Mouse (Mus musculus): ENCODE measurements at regions not wholly inside any gene's neighbourhood (a gene's known extent, or its start where the extent isn't known, plus 50 kb on each side); places are given as distances from the start of the nearest gene placed in this dataset.

GRCm38 (mm10) chr1:141926194-141926593, 1680.2 kb downstream of the Kcnt2 start:
- TF ChIP-seq CTCF (IDR thresholded peaks at IDR 0.05): no peak
- DNase-seq (ENCODE audit: extremely low spot score in 1 of 2, low spot score in 2 of 2): no peak
- H3K27ac ChIP-seq: no peak overlapping the region
- H3K4me3 ChIP-seq: no peak overlapping the region
- intact Hi-C loops (cut with DNase I): no loop called here

DNA sequence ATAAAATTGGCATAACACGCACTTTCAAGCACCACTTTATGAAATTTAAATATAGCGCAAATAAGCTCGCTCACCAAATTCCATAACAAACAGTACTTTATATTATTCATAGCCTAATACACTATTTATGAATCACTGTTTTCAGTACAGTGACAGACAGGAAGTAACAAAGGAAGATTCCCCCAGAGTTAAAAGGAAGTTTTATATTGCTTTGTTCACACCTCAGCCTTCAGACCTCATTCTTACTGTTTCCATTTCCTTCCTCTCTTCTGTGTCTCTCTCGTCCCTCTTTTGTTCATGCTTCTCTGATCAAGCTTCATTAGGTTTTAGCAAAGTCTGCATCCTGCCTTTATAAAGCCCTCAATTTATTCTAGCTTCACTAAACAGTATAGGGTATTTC, 1680.8 kb downstream of the Kcnt2 start:
- Histone ChIP-seq H3K27ac (no peak overlapping the region), H3K4me3 (no peak overlapping the region)
- DNase-seq (ENCODE audit: extremely low spot score in 1 of 2, low spot score in 2 of 2): no peak
- TF ChIP-seq CTCF (IDR thresholded peaks at IDR 0.05): no peak
- intact Hi-C loops (cut with DNase I): no loop called here

DNA sequence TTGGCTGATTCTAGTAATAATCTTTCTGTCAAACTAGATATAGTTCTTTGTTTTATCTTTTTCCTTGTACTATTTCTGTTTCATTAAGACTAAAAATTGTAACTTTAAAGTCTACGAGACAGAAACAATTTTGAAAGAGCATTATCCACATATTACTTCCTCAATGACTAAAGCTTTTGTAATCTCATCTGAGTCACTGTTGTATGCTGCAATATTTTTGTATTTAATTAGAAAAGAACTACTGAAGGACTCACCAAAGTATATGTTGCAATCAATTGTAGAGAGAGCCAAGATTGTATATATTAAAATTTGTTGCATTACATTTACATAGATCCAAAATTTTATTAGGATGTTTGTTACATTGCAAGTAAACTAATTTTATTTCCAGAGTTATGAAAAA, 1692.4 kb upstream of the B3galt2 start:
- no peak for TF ChIP-seq CTCF (IDR thresholded peaks at IDR 0.05)
- no peak overlapping the region for H3K4me3 ChIP-seq
- H3K27ac ChIP-seq: no peak overlapping the region
- intact Hi-C loops (cut with DNase I): no loop called here
- DNase-seq (ENCODE audit: extremely low spot score in 1 of 2, low spot score in 2 of 2): no peak

DNA sequence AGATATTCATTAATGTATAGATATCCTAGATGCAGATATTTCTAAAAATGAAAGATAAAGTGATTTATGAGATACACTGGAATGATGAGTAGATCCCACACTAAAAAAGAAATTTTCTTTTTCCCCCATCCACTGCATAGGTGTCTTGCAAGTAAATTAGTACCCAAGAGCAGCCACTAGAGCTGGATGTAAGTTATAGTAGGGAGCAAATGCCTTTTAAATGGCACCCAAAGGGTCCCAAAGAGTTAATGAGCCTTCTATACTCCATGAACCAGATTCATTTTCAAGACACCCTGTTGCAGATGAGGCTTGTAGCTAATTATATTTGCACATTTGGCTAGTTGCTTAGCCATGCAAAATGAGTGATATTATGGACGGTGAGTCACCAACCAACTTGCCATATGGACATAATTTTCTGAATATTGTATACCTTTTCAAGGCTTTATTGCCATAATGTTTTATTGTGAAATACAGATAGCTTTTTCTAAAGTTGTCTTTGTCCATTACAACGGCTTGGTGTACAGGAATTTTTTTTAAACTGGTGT, 1686.1 kb upstream of the B3galt2 start:
- H3K4me3 ChIP-seq: no peak overlapping the region
- DNase-seq (ENCODE audit: extremely low spot score in 1 of 2, low spot score in 2 of 2): no peak
- H3K27ac ChIP-seq: no peak overlapping the region
- intact Hi-C loops (cut with DNase I): loop anchor here (10.0 kb wide), 1 partner anchor 1720 kb away; no protein-coding TSS in a partner anchor
- TF ChIP-seq CTCF (IDR thresholded peaks at IDR 0.05): no peak

DNA sequence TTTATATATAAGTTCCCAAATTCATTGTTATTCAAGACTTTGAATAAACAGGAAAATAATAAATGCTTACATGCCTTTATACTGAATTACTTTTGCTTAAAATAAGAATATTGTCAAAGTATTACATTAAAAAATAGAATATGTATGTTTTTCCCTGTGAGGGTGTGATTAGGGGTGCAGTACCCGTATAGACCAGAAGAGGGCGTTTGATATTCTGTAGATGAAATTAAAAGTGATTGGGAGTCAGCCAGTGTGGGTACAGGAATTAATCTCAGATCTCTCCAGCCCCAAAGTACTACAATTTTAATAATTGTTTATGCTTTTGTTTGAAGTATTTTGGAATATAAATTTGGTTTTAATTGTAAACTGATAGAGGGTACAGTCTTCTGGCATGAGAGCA, 1678.7 kb upstream of the B3galt2 start:
- intact Hi-C loops (cut with DNase I): loop anchor here (10.0 kb wide), 1 partner anchor 1683 kb away; the partner anchor contains the start of gene B3galt2
- Histone ChIP-seq H3K27ac (no peak overlapping the region), H3K4me3 (no peak overlapping the region)
- peak; percentile 76 for TF ChIP-seq CTCF (IDR thresholded peaks at IDR 0.05)
- DNase-seq (ENCODE audit: extremely low spot score in 1 of 2, low spot score in 2 of 2): no peak

DNA sequence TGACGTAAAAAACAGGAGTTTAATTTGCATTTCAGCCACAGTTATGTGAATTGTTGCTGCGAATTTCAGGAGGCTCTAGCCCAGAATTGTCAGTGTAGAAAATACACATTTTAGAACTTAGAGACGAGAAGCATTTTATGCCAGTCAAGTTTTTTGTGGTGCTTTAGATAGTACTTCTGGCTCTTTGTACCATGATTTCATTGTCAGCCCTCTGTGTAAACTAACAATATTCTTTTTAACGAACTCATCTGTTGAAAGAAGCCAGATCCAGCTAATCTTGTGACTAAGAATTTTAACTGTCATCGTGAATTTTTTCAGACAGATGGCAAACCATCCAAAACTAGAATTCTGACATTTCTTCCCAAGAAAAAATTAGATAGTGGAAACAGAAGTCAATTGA, 1672.3 kb upstream of the B3galt2 start:
- DNase-seq (ENCODE audit: extremely low spot score in 1 of 2, low spot score in 2 of 2): no peak
- TF ChIP-seq CTCF (IDR thresholded peaks at IDR 0.05): no peak
- Histone ChIP-seq H3K27ac (peak overlapping the region; percentile 66), H3K4me3 (no peak overlapping the region)
- intact Hi-C loops (cut with DNase I): loop anchor here (10.0 kb wide), 1 partner anchor 1677 kb away; the partner anchor contains the start of gene B3galt2

- Histone ChIP-seq H3K4me3 (no peak overlapping the region), H3K27ac (0 out of 2 replicates have a peak overlapping the region, but pooled peaks have one; percentile 2)
- DNase-seq (ENCODE audit: extremely low spot score in 1 of 2, low spot score in 2 of 2): no peak
- no peak for TF ChIP-seq CTCF (IDR thresholded peaks at IDR 0.05)
- intact Hi-C loops (cut with DNase I): loop anchor here (10.0 kb wide), 1 partner anchor 470 kb away; no protein-coding TSS in a partner anchor
Measured at GRCm38 (mm10) chr1:141974329-141974728, 1666.1 kb upstream of the B3galt2 start.

- Histone ChIP-seq H3K4me3 (no peak overlapping the region), H3K27ac (peak overlapping the region; percentile 67; the same call in 1 of the 2 replicates)
- no peak for DNase-seq (ENCODE audit: extremely low spot score in 1 of 2, low spot score in 2 of 2)
- no peak for TF ChIP-seq CTCF (IDR thresholded peaks at IDR 0.05)
- intact Hi-C loops (cut with DNase I): no loop called here
Measured at GRCm38 (mm10) chr1:141999769-142000168, 1640.7 kb upstream of the B3galt2 start.

DNA sequence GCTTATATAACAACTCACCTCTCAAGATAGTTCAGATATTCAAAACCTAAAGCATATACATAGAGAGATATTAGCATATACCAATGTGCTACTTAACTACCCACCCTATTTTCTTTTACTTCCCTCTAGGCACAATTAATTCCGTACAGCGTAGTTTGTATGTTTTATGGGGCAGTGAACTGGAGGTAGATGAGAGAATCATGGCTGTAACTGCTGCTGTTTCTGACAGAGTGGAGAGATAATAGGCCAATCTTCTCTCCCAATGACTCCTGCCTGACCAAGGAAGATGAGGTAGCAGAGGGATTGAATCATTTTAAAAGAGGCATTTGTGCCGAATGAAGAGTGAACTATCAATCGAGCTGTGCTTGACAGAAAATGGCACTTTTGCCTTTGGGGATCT, 1640.1 kb upstream of the B3galt2 start:
- no peak for TF ChIP-seq CTCF (IDR thresholded peaks at IDR 0.05)

DNA sequence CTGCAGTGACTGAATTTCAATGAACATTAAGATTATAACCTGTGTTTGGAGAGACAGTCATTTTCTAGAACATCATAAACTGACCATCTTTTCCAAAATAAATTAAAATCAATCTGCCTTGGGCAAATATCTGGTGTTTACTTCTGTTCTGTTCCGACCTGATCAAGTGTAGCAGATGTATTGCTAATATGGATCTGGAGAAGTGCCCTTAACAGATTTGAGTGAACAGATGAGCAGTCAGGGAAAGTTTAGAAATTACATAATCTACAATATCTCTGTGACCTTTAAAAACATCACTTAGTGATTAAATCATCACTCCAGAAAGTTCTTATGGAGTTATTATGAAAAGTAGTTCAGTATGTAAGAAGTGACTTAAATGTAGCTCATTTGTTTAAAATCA, 1634.1 kb upstream of the B3galt2 start:
- H3K4me3 ChIP-seq: no peak overlapping the region
- H3K27ac ChIP-seq: no peak overlapping the region
- no peak for DNase-seq (ENCODE audit: extremely low spot score in 1 of 2, low spot score in 2 of 2)
- no peak for TF ChIP-seq CTCF (IDR thresholded peaks at IDR 0.05)
- intact Hi-C loops (cut with DNase I): no loop called here

More for the DNA sequence above, 1640.1 kb upstream of the B3galt2 start:
- intact Hi-C loops (cut with DNase I): no loop called here
- no peak overlapping the region for H3K4me3 ChIP-seq
- DNase-seq (ENCODE audit: extremely low spot score in 1 of 2, low spot score in 2 of 2): no peak
- no peak overlapping the region; the same call in 1 of the 2 replicates for H3K27ac ChIP-seq

GRCm38 (mm10) chr1:142042751-142043150, 1597.7 kb upstream of the B3galt2 start:
- no peak for DNase-seq (ENCODE audit: extremely low spot score in 1 of 2, low spot score in 2 of 2)
- Histone ChIP-seq H3K27ac (no peak overlapping the region), H3K4me3 (no peak overlapping the region)
- TF ChIP-seq CTCF (IDR thresholded peaks at IDR 0.05): no peak
- intact Hi-C loops (cut with DNase I): no loop called here

GRCm38 (mm10) chr1:142055207-142055606, 1585.3 kb upstream of the B3galt2 start:
- peak overlapping the region; percentile 45; the same call in 1 of the 2 replicates for H3K27ac ChIP-seq
- intact Hi-C loops (cut with DNase I): loop anchor here (5.0 kb wide), 1 partner anchor 387 kb away; no protein-coding TSS in a partner anchor
- TF ChIP-seq CTCF (IDR thresholded peaks at IDR 0.05): no peak
- DNase-seq (ENCODE audit: extremely low spot score in 1 of 2, low spot score in 2 of 2): no peak
- H3K4me3 ChIP-seq: no peak overlapping the region

Measured in left cerebral cortex, adult 2 months (tissue).